Mouse (Mus musculus): ENCODE results near the gene Cyp2d22. TPM values are rescaled to one million over a fixed set of nuclear protein-coding genes. Genes with fewer than 3 reads are reported as not detected.
A peak's percentile ranks its signal among the peaks of the same experiment; 100 is the strongest.

Cyp2d22 gene
- polyA plus RNA-seq (2014; fragmentation: Nextera tagmentation; extraction: Ambion mirVana) = 4.1 and 5.5 TPM in 2 replicates

DNA sequence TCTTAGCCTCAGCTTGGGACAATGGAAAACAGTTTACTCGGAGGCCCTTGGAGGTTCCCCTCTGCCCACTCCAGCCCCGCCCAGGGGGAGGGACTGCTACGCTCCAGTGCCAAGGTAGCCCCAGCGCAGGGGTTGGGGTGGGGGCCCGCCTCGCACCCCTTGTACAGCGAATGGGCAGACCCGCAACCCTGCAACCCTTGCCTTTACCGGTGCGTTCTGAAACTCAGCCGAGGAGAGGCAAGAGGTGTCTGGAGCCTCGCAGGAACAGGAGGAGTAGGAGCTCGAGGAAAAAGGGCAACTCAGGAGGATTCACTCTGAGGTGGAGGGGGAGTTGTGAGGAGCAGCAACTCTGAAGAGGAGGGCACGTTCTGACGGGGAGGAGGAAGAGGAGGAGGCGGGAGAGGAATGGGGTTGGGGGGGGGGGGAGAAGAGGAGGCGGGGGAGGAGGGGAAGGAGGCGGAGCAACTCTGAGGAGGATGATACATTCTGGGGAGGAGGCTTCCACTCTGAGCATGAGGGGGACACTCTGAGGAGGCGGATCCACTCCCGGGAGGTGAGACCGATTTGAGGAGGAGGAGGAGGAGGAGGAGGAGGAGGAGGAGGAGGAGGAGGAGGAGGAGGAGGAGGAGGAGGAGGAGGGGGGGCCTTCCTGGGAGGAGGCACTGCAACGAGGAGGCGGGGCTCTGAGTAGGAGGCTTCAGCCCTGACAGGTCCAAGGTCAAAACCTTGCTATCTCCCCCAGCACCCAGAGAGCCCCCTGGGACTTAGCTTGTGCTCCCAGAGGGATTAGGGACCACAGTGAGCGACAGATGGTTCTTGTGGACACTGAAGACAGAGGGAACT is at the start of gene Cyp2d22:
Gene Cyp2d22 (minus strand): TSS at position 390 of the 843 bp plus-strand sequence.
- peaks cover 3% of the 10 kb centered on the region; the same call in 1 of the 2 replicates for H3K4me1 ChIP-seq (ENCODE audit: insufficient read depth)
- H3K4me3 ChIP-seq (ENCODE audit: low read depth, low read length) = peak within 1 kb of the TSS; percentile 42
- 1% methylated on average over 18 of the region's 24 CpGs for WGBS
- peak within 1 kb of the TSS; percentile 49 for H3K9ac ChIP-seq
- H3K27ac ChIP-seq (ENCODE audit: low read depth) = peak within 1 kb of the TSS; percentile 68; the same call in 1 of the 2 replicates
- no peaks in the 10 kb centered on the region for H3K27me3 ChIP-seq (ENCODE audit: insufficient read depth, low read length)
- H3K4me2 ChIP-seq = peak within 1 kb of the TSS; percentile 65
- DNase-seq (peak; percentile 69), ATAC-seq (ENCODE audit: insufficient read depth) (peak; percentile 72)
- no peak for TF ChIP-seq CTCF (IDR thresholded peaks at IDR 0.05; ENCODE audit: low read depth)
- H3K36me3 ChIP-seq (ENCODE audit: insufficient read depth) = no peaks in the 10 kb centered on the region
- H3K9me3 ChIP-seq (ENCODE audit: low read depth, low read length) = no peaks in the 10 kb centered on the region

DNA sequence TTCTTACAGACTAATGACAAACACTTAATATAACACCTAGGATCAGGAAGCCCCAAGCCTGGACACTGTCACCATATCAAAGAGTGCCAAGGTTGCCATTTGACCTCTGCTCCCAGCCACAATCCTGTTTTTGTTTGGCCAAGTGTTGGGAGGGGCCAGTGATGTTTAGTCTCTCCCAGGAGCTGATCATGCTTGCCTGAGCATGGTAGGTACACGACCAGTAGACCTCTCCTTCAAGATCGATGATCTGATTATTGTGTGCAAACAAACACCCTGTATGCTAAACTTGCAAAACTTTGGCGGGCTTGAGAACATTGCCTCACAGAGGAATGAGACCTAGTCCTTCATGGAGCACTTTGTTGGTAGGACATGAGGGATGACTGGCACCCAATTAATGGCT is 43.4 kb upstream of the Cyp2d22 start:
- H3K27ac ChIP-seq (ENCODE audit: low read depth) = no peak overlapping the region
- 68% methylated on average over 3 of the region's 3 CpGs for WGBS

DNA sequence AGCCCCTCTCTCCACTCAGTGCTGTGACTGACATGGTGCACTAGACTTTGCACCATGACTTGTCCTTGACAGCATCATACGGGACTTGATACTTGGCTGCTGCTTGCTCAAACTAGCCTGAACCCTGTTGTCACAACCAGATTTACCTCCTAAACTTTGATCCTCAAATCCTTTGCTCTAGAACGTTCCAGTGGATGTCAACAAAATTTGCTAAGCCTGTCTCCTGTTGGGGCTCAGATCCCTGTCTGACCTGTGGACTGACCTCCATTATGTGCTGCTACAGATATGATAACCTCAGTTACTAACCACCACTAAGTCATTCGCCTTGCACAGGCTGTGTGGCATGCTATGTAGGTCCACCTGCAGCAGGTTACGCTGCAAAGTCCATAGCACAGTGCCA is 42.9 kb upstream of the Cyp2d22 start:
- Histone ChIP-seq H3K4me2 (no peak overlapping the region), H3K9me3 (ENCODE audit: low read depth, low read length) (no peaks in the 10 kb centered on the region), H3K27ac (ENCODE audit: low read depth) (no peak overlapping the region), H3K36me3 (ENCODE audit: insufficient read depth) (no peaks in the 10 kb centered on the region), H3K4me3 (ENCODE audit: low read depth, low read length) (no peak overlapping the region), H3K4me1 (ENCODE audit: insufficient read depth) (no peaks in the 10 kb centered on the region), H3K27me3 (ENCODE audit: insufficient read depth, low read length) (no peaks in the 10 kb centered on the region), H3K9ac (no peak overlapping the region)
- 65% methylated on average over 4 of the region's 4 CpGs for WGBS
- DNase-seq = no peak
- no peak for TF ChIP-seq CTCF (IDR thresholded peaks at IDR 0.05; ENCODE audit: low read depth)
- ATAC-seq (ENCODE audit: insufficient read depth) = no peak

More for the DNA sequence above, 43.4 kb upstream of the Cyp2d22 start:
- Histone ChIP-seq H3K36me3 (ENCODE audit: insufficient read depth) (no peaks in the 10 kb centered on the region), H3K27me3 (ENCODE audit: insufficient read depth, low read length) (no peaks in the 10 kb centered on the region), H3K4me2 (no peak overlapping the region), H3K9ac (no peak overlapping the region), H3K4me3 (ENCODE audit: low read depth, low read length) (no peak overlapping the region), H3K9me3 (ENCODE audit: low read depth, low read length) (no peaks in the 10 kb centered on the region), H3K4me1 (ENCODE audit: insufficient read depth) (no peaks in the 10 kb centered on the region)
- DNase-seq (no peak), ATAC-seq (ENCODE audit: insufficient read depth) (no peak)
- TF ChIP-seq CTCF (IDR thresholded peaks at IDR 0.05; ENCODE audit: low read depth) = no peak

DNA sequence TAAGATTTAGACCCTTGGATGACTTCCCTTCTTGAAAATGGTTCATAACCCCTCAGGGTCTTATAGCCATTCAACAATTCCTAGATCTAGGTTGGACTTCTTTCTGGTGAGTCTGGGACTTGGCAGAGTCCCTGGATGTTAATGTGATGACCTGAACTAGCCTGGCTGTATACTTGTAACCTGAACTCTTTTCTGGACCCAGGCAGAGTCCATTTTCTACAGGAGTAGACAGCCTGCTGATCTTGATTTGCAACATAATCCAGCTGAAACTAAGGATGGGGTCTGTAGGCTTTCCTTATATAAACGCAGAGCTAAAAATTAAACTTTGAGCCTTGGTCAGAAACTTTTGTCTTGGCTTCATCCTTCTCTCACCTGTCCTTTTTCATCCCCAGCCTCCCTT is 38.6 kb upstream of the Cyp2d22 start:
- Histone ChIP-seq H3K4me1 (ENCODE audit: insufficient read depth) (no peaks in the 10 kb centered on the region), H3K9me3 (ENCODE audit: low read depth, low read length) (no peaks in the 10 kb centered on the region), H3K4me3 (ENCODE audit: low read depth, low read length) (no peak overlapping the region), H3K4me2 (no peak overlapping the region), H3K27ac (ENCODE audit: low read depth) (no peak overlapping the region), H3K36me3 (ENCODE audit: insufficient read depth) (no peaks in the 10 kb centered on the region), H3K27me3 (ENCODE audit: insufficient read depth, low read length) (no peaks in the 10 kb centered on the region), H3K9ac (no peak overlapping the region)
- no peak for DNase-seq
- no peak for ATAC-seq (ENCODE audit: insufficient read depth)
- no peak for TF ChIP-seq CTCF (IDR thresholded peaks at IDR 0.05; ENCODE audit: low read depth)
- 71% methylated on average over 1 of the region's 1 CpGs for WGBS

DNA sequence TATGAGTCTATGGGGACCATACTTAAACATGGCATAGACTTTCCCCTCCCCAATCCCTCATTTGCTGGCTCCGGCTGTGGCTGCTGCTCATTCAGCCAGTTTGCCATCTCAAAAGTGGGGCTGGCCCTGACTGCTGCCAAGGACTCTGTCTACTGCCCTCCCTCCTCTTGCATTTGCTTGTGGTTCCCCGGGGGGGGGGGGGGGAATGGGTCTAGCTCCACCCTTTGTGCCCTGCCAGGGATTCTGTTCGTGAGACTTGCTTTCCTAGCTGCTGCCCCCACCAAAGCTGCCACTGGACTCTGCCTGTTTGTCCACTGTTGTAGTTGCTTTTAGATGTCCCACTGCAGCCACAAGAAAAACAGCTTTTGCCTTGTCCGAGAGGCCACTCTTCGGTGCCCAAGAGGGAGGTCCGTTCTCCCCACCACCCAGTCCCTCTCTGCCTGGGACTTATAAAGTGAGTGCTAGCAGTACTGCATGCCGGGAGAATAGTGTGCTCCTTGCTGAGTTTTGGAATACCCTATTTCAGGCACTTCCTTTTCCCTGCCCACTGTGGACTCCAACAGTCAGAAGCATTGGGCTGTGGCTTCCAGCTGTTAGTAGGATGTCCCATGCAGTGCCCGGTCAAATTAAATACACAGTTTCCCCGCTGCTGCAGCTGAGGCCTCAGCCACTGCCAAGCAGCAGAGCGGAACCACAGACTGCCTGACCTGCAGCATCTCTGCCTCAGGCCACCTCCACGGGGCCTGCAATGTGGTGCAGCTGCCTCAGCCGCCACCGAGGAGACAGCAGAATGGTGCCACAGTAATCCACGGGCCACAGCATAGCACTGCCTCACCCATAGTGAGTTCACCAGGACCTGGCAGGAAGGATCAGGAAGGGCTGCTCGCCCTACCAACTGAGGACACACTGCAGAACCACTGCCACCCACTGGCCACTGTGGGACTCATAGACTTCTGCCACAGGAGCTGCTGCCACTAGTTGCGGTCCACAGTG is 37.0 kb upstream of the Cyp2d22 start:
- H3K9ac ChIP-seq = 0 out of 2 replicates have a peak overlapping the region, but pooled peaks have one; percentile 23
- H3K4me3 ChIP-seq (ENCODE audit: low read depth, low read length) = no peak overlapping the region
- no peaks in the 10 kb centered on the region for H3K36me3 ChIP-seq (ENCODE audit: insufficient read depth)
- ATAC-seq (ENCODE audit: insufficient read depth) (peak; percentile 97), DNase-seq (peak; percentile 86)
- TF ChIP-seq CTCF (IDR thresholded peaks at IDR 0.05; ENCODE audit: low read depth) = peak; percentile 92
- WGBS = 23% methylated on average over 16 of the region's 16 CpGs
- H3K27ac ChIP-seq (ENCODE audit: low read depth) = peak overlapping the region; percentile 73; the same call in 1 of the 2 replicates
- H3K9me3 ChIP-seq (ENCODE audit: low read depth, low read length) = no peaks in the 10 kb centered on the region
- peak overlapping the region; percentile 41 for H3K4me2 ChIP-seq
- H3K4me1 ChIP-seq (ENCODE audit: insufficient read depth) = no peaks in the 10 kb centered on the region
- H3K27me3 ChIP-seq (ENCODE audit: insufficient read depth, low read length) = no peaks in the 10 kb centered on the region

DNA sequence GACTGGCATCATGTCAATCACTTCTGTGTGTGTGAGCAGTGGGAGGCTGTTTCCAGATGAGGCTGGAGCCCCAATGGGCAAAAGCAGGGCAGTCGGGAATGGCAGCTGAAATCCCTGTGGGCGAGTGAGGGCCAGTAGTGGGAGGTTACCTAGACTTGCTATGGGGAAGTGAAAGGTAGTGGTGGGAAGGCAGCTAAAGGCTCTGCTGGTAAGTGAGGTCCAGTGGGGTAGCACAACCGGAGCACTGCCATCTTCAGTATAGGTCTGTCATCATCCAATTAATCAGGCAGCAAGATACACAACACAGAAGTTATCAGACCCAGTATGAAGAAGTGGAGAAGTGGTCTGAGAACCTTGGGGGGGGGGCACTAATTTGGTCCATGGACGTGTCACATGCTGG is 27.5 kb upstream of the Cyp2d22 start:
- no peaks in the 10 kb centered on the region for H3K4me1 ChIP-seq (ENCODE audit: insufficient read depth)
- H3K9ac ChIP-seq = no peak overlapping the region
- ATAC-seq (ENCODE audit: insufficient read depth) (no peak), DNase-seq (no peak)
- no peak for TF ChIP-seq CTCF (IDR thresholded peaks at IDR 0.05; ENCODE audit: low read depth)
- H3K27ac ChIP-seq (ENCODE audit: low read depth) = no peak overlapping the region
- no peak overlapping the region for H3K4me3 ChIP-seq (ENCODE audit: low read depth, low read length)
- H3K36me3 ChIP-seq (ENCODE audit: insufficient read depth) = no peaks in the 10 kb centered on the region
- no peaks in the 10 kb centered on the region for H3K9me3 ChIP-seq (ENCODE audit: low read depth, low read length)
- H3K4me2 ChIP-seq = no peak overlapping the region
- no peaks in the 10 kb centered on the region for H3K27me3 ChIP-seq (ENCODE audit: insufficient read depth, low read length)
- 77% methylated on average over 4 of the region's 4 CpGs for WGBS
